Mouse (Mus musculus): Measurements from ENCODE around the gene Pcdh7. TPM values are rescaled to one million over a fixed set of nuclear protein-coding genes. Genes with fewer than 3 reads are reported as not detected.

Gene Pcdh7
- polyA plus RNA-seq, 1 experiment from 2014 or later = 7.4 TPM

DNA sequence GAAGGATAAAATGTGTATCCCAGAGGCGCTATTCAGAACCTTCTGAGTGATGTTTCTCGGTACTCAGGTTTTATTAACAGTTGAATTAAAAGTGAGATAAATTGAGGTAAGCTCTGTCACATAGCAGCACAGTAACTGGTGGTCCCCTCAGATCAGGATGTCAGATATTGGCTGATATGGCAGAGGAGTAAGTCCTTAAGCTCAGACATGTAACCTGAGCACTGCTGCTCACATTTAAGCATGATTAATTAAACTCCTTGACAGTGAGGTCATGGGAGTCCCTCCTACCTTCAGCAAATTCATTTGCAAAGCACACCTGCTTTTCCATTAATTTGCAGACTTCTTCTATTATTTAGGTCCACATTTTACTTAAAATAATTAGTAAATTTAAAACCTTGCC, 102.0 kb downstream of the Pcdh7 start:
- ATAC-seq (replicated peaks; ENCODE audit: insufficient number of reproducible peaks, low FRiP score, low TSS enrichment, low read depth) = no peak
- DNase-seq (ENCODE audit: low spot score) = no peak
- H3K36me3 ChIP-seq (replicated peaks; ENCODE audit: control insufficient read depth, insufficient read depth, low read depth, low read length) = no peaks in the 10 kb centered on the region
- H3K4me1 ChIP-seq (ENCODE audit: control insufficient read depth, insufficient read depth, low read length) = no peaks in the 10 kb centered on the region
- 82% methylated on average over 2 of the region's 2 CpGs for WGBS
- no peak overlapping the region for H3K9ac ChIP-seq (replicated peaks; ENCODE audit: low read length)
- H3K4me3 ChIP-seq (ENCODE audit: low read depth, low read length) = no peak overlapping the region
- H3K4me2 ChIP-seq (ENCODE audit: low read depth, low read length) = no peak overlapping the region
- no peaks in the 10 kb centered on the region for H3K9me3 ChIP-seq (replicated peaks; ENCODE audit: control insufficient read depth, low read length)
- H3K27me3 ChIP-seq (ENCODE audit: control insufficient read depth, insufficient read depth, low read length) = no peaks in the 10 kb centered on the region
- no peak overlapping the region for H3K27ac ChIP-seq (replicated peaks; ENCODE audit: low read depth, low read length)

DNA sequence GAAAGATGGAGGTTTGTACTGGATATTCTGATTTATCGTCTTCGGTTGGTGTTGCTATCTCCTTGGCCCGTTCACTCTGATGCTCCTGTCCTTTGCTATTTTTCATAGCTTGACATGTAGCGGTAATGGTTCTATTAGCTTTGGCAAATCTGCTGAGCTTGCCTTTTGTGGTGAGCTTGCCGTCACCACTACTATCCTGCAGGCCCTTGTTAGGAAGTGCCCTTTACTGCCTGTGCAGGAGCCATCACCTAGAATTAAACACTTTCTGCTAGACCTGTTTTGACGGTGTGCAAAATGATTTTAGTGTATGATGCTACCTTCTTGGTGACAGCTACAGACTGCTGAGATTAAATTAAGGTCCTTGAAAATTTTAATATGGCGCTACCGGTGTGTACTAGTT, 103.3 kb downstream of the Pcdh7 start:
- Histone ChIP-seq H3K27ac (replicated peaks; ENCODE audit: low read depth, low read length) (no peak overlapping the region), H3K9ac (replicated peaks; ENCODE audit: low read length) (no peak overlapping the region), H3K9me3 (replicated peaks; ENCODE audit: control insufficient read depth, low read length) (no peaks in the 10 kb centered on the region), H3K36me3 (replicated peaks; ENCODE audit: control insufficient read depth, insufficient read depth, low read depth, low read length) (no peaks in the 10 kb centered on the region), H3K4me1 (ENCODE audit: control insufficient read depth, insufficient read depth, low read length) (no peaks in the 10 kb centered on the region), H3K27me3 (ENCODE audit: control insufficient read depth, insufficient read depth, low read length) (no peaks in the 10 kb centered on the region), H3K4me3 (ENCODE audit: low read depth, low read length) (no peak overlapping the region), H3K4me2 (ENCODE audit: low read depth, low read length) (no peak overlapping the region)
- DNase-seq (ENCODE audit: low spot score) = no peak
- no peak for ATAC-seq (replicated peaks; ENCODE audit: insufficient number of reproducible peaks, low FRiP score, low TSS enrichment, low read depth)
- 87% methylated on average over 8 of the region's 8 CpGs for WGBS

- no peaks in the 10 kb centered on the region for H3K27me3 ChIP-seq (ENCODE audit: control insufficient read depth, insufficient read depth, low read length)
- WGBS = over 99% methylated on average over 3 of the region's 3 CpGs
- H3K4me3 ChIP-seq (ENCODE audit: low read depth, low read length) = no peak overlapping the region
- ATAC-seq (replicated peaks; ENCODE audit: insufficient number of reproducible peaks, low FRiP score, low TSS enrichment, low read depth) = no peak
- H3K4me2 ChIP-seq (ENCODE audit: low read depth, low read length) = no peak overlapping the region
- no peaks in the 10 kb centered on the region for H3K36me3 ChIP-seq (replicated peaks; ENCODE audit: control insufficient read depth, insufficient read depth, low read depth, low read length)
- H3K27ac ChIP-seq (replicated peaks; ENCODE audit: low read depth, low read length) = no peak overlapping the region
- no peak overlapping the region for H3K9ac ChIP-seq (replicated peaks; ENCODE audit: low read length)
- no peaks in the 10 kb centered on the region for H3K4me1 ChIP-seq (ENCODE audit: control insufficient read depth, insufficient read depth, low read length)
- DNase-seq (ENCODE audit: low spot score) = no peak
- H3K9me3 ChIP-seq (replicated peaks; ENCODE audit: control insufficient read depth, low read length) = no peaks in the 10 kb centered on the region
Observed at GRCm38 (mm10) chr5:57828437-57828836, 110.7 kb downstream of the Pcdh7 start.

GRCm38 (mm10) chr5:57837150-57837549, 119.4 kb downstream of the Pcdh7 start:
- Histone ChIP-seq H3K27me3 (ENCODE audit: control insufficient read depth, insufficient read depth, low read length) (no peaks in the 10 kb centered on the region), H3K4me1 (ENCODE audit: control insufficient read depth, insufficient read depth, low read length) (no peaks in the 10 kb centered on the region), H3K4me3 (ENCODE audit: low read depth, low read length) (no peak overlapping the region), H3K36me3 (replicated peaks; ENCODE audit: control insufficient read depth, insufficient read depth, low read depth, low read length) (no peaks in the 10 kb centered on the region), H3K27ac (replicated peaks; ENCODE audit: low read depth, low read length) (no peak overlapping the region), H3K4me2 (ENCODE audit: low read depth, low read length) (no peak overlapping the region), H3K9ac (replicated peaks; ENCODE audit: low read length) (no peak overlapping the region), H3K9me3 (replicated peaks; ENCODE audit: control insufficient read depth, low read length) (no peaks in the 10 kb centered on the region)
- DNase-seq (ENCODE audit: low spot score) (no peak), ATAC-seq (replicated peaks; ENCODE audit: insufficient number of reproducible peaks, low FRiP score, low TSS enrichment, low read depth) (no peak)
- 74% methylated on average over 2 of the region's 2 CpGs for WGBS

GRCm38 (mm10) chr5:57841357-57842119, 123.8 kb downstream of the Pcdh7 start:
- Histone ChIP-seq H3K9ac (replicated peaks; ENCODE audit: low read length) (no peak overlapping the region), H3K27ac (replicated peaks; ENCODE audit: low read depth, low read length) (no peak overlapping the region), H3K27me3 (ENCODE audit: control insufficient read depth, insufficient read depth, low read length) (no peaks in the 10 kb centered on the region), H3K36me3 (replicated peaks; ENCODE audit: control insufficient read depth, insufficient read depth, low read depth, low read length) (no peaks in the 10 kb centered on the region), H3K4me2 (ENCODE audit: low read depth, low read length) (no peak overlapping the region), H3K4me3 (ENCODE audit: low read depth, low read length) (no peak overlapping the region), H3K4me1 (ENCODE audit: control insufficient read depth, insufficient read depth, low read length) (no peaks in the 10 kb centered on the region), H3K9me3 (replicated peaks; ENCODE audit: control insufficient read depth, low read length) (no peaks in the 10 kb centered on the region)
- WGBS = 83% methylated on average over 5 of the region's 5 CpGs
- DNase-seq (ENCODE audit: low spot score) (no peak), ATAC-seq (replicated peaks; ENCODE audit: insufficient number of reproducible peaks, low FRiP score, low TSS enrichment, low read depth) (no peak)

- no peak for ATAC-seq (replicated peaks; ENCODE audit: insufficient number of reproducible peaks, low FRiP score, low TSS enrichment, low read depth)
- no peak for DNase-seq (ENCODE audit: low spot score)
- no peaks in the 10 kb centered on the region for H3K9me3 ChIP-seq (replicated peaks; ENCODE audit: control insufficient read depth, low read length)
- no peaks in the 10 kb centered on the region for H3K27me3 ChIP-seq (ENCODE audit: control insufficient read depth, insufficient read depth, low read length)
- H3K36me3 ChIP-seq (replicated peaks; ENCODE audit: control insufficient read depth, insufficient read depth, low read depth, low read length) = no peaks in the 10 kb centered on the region
- WGBS = 67% methylated on average over 3 of the region's 3 CpGs
- H3K4me3 ChIP-seq (ENCODE audit: low read depth, low read length) = no peak overlapping the region
- no peak overlapping the region for H3K4me2 ChIP-seq (ENCODE audit: low read depth, low read length)
- H3K27ac ChIP-seq (replicated peaks; ENCODE audit: low read depth, low read length) = no peak overlapping the region
- no peaks in the 10 kb centered on the region for H3K4me1 ChIP-seq (ENCODE audit: control insufficient read depth, insufficient read depth, low read length)
- no peak overlapping the region for H3K9ac ChIP-seq (replicated peaks; ENCODE audit: low read length)
Observed at GRCm38 (mm10) chr5:57847500-57847899, 129.7 kb downstream of the Pcdh7 start.

GRCm38 (mm10) chr5:57850111-57850510, 132.3 kb downstream of the Pcdh7 start:
- 88% methylated on average over 2 of the region's 2 CpGs for WGBS
- H3K4me2 ChIP-seq (ENCODE audit: low read depth, low read length) = no peak overlapping the region
- DNase-seq (ENCODE audit: low spot score) = no peak
- no peak overlapping the region for H3K27ac ChIP-seq (replicated peaks; ENCODE audit: low read depth, low read length)
- no peak overlapping the region for H3K9ac ChIP-seq (replicated peaks; ENCODE audit: low read length)
- no peaks in the 10 kb centered on the region for H3K27me3 ChIP-seq (ENCODE audit: control insufficient read depth, insufficient read depth, low read length)
- H3K4me3 ChIP-seq (ENCODE audit: low read depth, low read length) = no peak overlapping the region
- H3K36me3 ChIP-seq (replicated peaks; ENCODE audit: control insufficient read depth, insufficient read depth, low read depth, low read length) = no peaks in the 10 kb centered on the region
- ATAC-seq (replicated peaks; ENCODE audit: insufficient number of reproducible peaks, low FRiP score, low TSS enrichment, low read depth) = no peak
- H3K9me3 ChIP-seq (replicated peaks; ENCODE audit: control insufficient read depth, low read length) = no peaks in the 10 kb centered on the region
- no peaks in the 10 kb centered on the region for H3K4me1 ChIP-seq (ENCODE audit: control insufficient read depth, insufficient read depth, low read length)

- H3K9me3 ChIP-seq (replicated peaks; ENCODE audit: control insufficient read depth, low read length) = no peaks in the 10 kb centered on the region
- H3K27me3 ChIP-seq (ENCODE audit: control insufficient read depth, insufficient read depth, low read length) = no peaks in the 10 kb centered on the region
- peak; percentile 34 for DNase-seq (ENCODE audit: low spot score)
- H3K4me1 ChIP-seq (ENCODE audit: control insufficient read depth, insufficient read depth, low read length) = no peaks in the 10 kb centered on the region
- H3K9ac ChIP-seq (replicated peaks; ENCODE audit: low read length) = no peak overlapping the region
- WGBS = 38% methylated on average over 3 of the region's 3 CpGs
- no peak for ATAC-seq (replicated peaks; ENCODE audit: insufficient number of reproducible peaks, low FRiP score, low TSS enrichment, low read depth)
- H3K4me2 ChIP-seq (ENCODE audit: low read depth, low read length) = no peak overlapping the region
- H3K4me3 ChIP-seq (ENCODE audit: low read depth, low read length) = no peak overlapping the region
- no peak overlapping the region for H3K27ac ChIP-seq (replicated peaks; ENCODE audit: low read depth, low read length)
- H3K36me3 ChIP-seq (replicated peaks; ENCODE audit: control insufficient read depth, insufficient read depth, low read depth, low read length) = no peaks in the 10 kb centered on the region
Observed at GRCm38 (mm10) chr5:57857316-57857715, 139.5 kb downstream of the Pcdh7 start.
